Mouse (Mus musculus) forebrain, postnatal 0 days (tissue): ENCODE results near the gene Hpse. TPM values are rescaled to one million over a fixed set of nuclear protein-coding genes. Genes with fewer than 3 reads are reported as not detected.

Experiments used
- ATAC-seq: fragments of 200-750 bp; cut with Nextera tagmentation; 2 replicates; pipeline ENCODE4 v1.8.0; 2017; ENCODE audit warnings: mild to moderate bottlenecking, moderate library complexity
- DNase-seq: peaks from one replicate; pipeline ENCODE4 v3.0.0-alpha.2; 2015
- H3K27ac ChIP-seq: fragments of 300-500 bp; sonication (generic); 2 replicates; pipeline ENCODE4 v1.5.1; 2014; ENCODE audit warnings: low read depth, mild to moderate bottlenecking, antibody characterized with exemption, low read length, moderate library complexity, mixed read lengths
- H3K27me3 ChIP-seq: fragments of 300-500 bp; sonication (generic); 2 replicates; pipeline ENCODE4 v1.6.1; 2014; ENCODE audit warnings: mild to moderate bottlenecking, low read length, mixed read lengths; ENCODE audit not compliant: insufficient read depth
- H3K36me3 ChIP-seq: fragments of 300-500 bp; sonication (generic); 2 replicates; pipeline ENCODE4 v1.6.1; 2014; ENCODE audit warnings: mild to moderate bottlenecking, moderate library complexity; ENCODE audit not compliant: insufficient read depth
- H3K4me1 ChIP-seq: fragments of 300-500 bp; sonication (generic); 2 replicates; pipeline ENCODE4 v1.6.1; 2014; ENCODE audit warnings: antibody characterized with exemption; ENCODE audit not compliant: insufficient read depth
- H3K4me2 ChIP-seq: fragments of 300-500 bp; sonication (generic); 2 replicates; pipeline ENCODE4 v1.6.1; 2014; ENCODE audit warnings: low read depth, mild to moderate bottlenecking, moderate library complexity
- H3K4me3 ChIP-seq: fragments of 300-500 bp; sonication (generic); 2 replicates; pipeline ENCODE4 v1.5.1; 2014; ENCODE audit warnings: low read depth, low read length, mixed read lengths
- H3K9ac ChIP-seq: fragments of 300-500 bp; sonication (generic); 2 replicates; pipeline ENCODE4 v1.6.1; 2014; ENCODE audit warnings: mild to moderate bottlenecking
- H3K9me3 ChIP-seq: fragments of 300-500 bp; sonication (generic); 2 replicates; pipeline ENCODE4 v1.6.1; 2016; ENCODE audit warnings: low read length
- CTCF ChIP-seq: sonication (generic); IDR thresholded peaks from 2 replicates; pipeline ENCODE4 v1.5.1; 2016; ENCODE audit warnings: antibody characterized with exemption, control low read depth, low read depth
- WGBS: fragments of 180-500 bp; shearing (Covaris S2); extraction: QIAGEN DNeasy Blood & Tissue Kit; methylation state at CpG from one replicate; pipeline ENCODE4 v1.1.7; 2014; 5-methylcytosine and 5-hydroxymethylcytosine counted together
- polyA plus RNA-seq: library from polyadenylated mRNA; unstranded; fragments of >200 nt; fragmentation: Nextera tagmentation; extraction: Ambion mirVana; gene quantifications from 2 replicates; pipeline ENCODE4 v1.2.1, GENCODE M21; 2015
- total RNA-seq: library from RNA; depleted of rRNA; stranded (reverse); fragments of >200 nt; gene quantifications from 2 replicates; pipeline ENCODE4 v1.2.3, GENCODE M21; 2014

Gene Hpse
- total and polyA plus RNA-seq, 2 experiments from 2014 or later: 0.41 to 1.1 TPM

GRCm38 (mm10) chr5:100643253-100643990 is 76.1 kb downstream of the Hpse start:
- Histone ChIP-seq H3K27ac (no peak overlapping the region), H3K4me3 (no peak overlapping the region), H3K36me3 (no peaks in the 10 kb centered on the region), H3K27me3 (no peaks in the 10 kb centered on the region), H3K4me2 (no peak overlapping the region), H3K9me3 (no peaks in the 10 kb centered on the region), H3K9ac (no peak overlapping the region), H3K4me1 (no peaks in the 10 kb centered on the region)
- no peak for ATAC-seq
- no peak for TF ChIP-seq CTCF
- no peak for DNase-seq
- WGBS: 56% methylated on average over 12 of the region's 12 CpGs

- Histone ChIP-seq H3K4me3 (no peak overlapping the region), H3K27ac (no peak overlapping the region), H3K4me2 (no peak overlapping the region), H3K4me1 (no peaks in the 10 kb centered on the region), H3K9ac (no peak overlapping the region), H3K9me3 (no peaks in the 10 kb centered on the region), H3K36me3 (no peaks in the 10 kb centered on the region), H3K27me3 (no peaks in the 10 kb centered on the region)
- WGBS: 81% methylated on average over 5 of the region's 5 CpGs
- DNase-seq (no peak), ATAC-seq (no peak)
- TF ChIP-seq CTCF: no peak
Observed at GRCm38 (mm10) chr5:100642316-100642715, 77.2 kb downstream of the Hpse start.

- no peak for ATAC-seq
- Histone ChIP-seq H3K9me3 (no peaks in the 10 kb centered on the region), H3K9ac (no peak overlapping the region), H3K36me3 (no peaks in the 10 kb centered on the region), H3K4me1 (no peaks in the 10 kb centered on the region), H3K27ac (no peak overlapping the region), H3K4me2 (no peak overlapping the region), H3K27me3 (no peaks in the 10 kb centered on the region), H3K4me3 (no peak overlapping the region)
- no peak for TF ChIP-seq CTCF
- DNase-seq: no peak
- WGBS: 90% methylated on average over 8 of the region's 8 CpGs
Observed at GRCm38 (mm10) chr5:100638483-100638882, 81.0 kb downstream of the Hpse start.

- Histone ChIP-seq H3K9ac (no peak overlapping the region), H3K4me3 (no peak overlapping the region), H3K4me1 (no peaks in the 10 kb centered on the region), H3K9me3 (no peaks in the 10 kb centered on the region), H3K36me3 (no peaks in the 10 kb centered on the region), H3K27ac (no peak overlapping the region), H3K4me2 (no peak overlapping the region), H3K27me3 (no peaks in the 10 kb centered on the region)
- no peak for TF ChIP-seq CTCF
- WGBS: 81% methylated on average over 8 of the region's 8 CpGs
- no peak for DNase-seq
- ATAC-seq: no peak
Observed at GRCm38 (mm10) chr5:100636794-100637544, 82.5 kb downstream of the Hpse start.

- 98% methylated on average over 4 of the region's 4 CpGs for WGBS
- ATAC-seq (no peak), DNase-seq (no peak)
- Histone ChIP-seq H3K9me3 (no peaks in the 10 kb centered on the region), H3K4me3 (no peak overlapping the region), H3K36me3 (no peaks in the 10 kb centered on the region), H3K4me1 (no peaks in the 10 kb centered on the region), H3K27ac (no peak overlapping the region), H3K27me3 (no peaks in the 10 kb centered on the region), H3K9ac (no peak overlapping the region), H3K4me2 (no peak overlapping the region)
- no peak for TF ChIP-seq CTCF
Observed at GRCm38 (mm10) chr5:100635908-100636307, 83.6 kb downstream of the Hpse start.

GRCm38 (mm10) chr5:100634885-100635478 is 84.5 kb downstream of the Hpse start:
- Histone ChIP-seq H3K9ac (no peak overlapping the region), H3K36me3 (no peaks in the 10 kb centered on the region), H3K27me3 (no peaks in the 10 kb centered on the region), H3K27ac (no peak overlapping the region), H3K9me3 (no peaks in the 10 kb centered on the region), H3K4me1 (no peaks in the 10 kb centered on the region), H3K4me3 (no peak overlapping the region), H3K4me2 (no peak overlapping the region)
- no peak for TF ChIP-seq CTCF
- 82% methylated on average over 8 of the region's 8 CpGs for WGBS
- DNase-seq (no peak), ATAC-seq (no peak)
